Mouse (Mus musculus) right cerebral cortex, postnatal 36 days (tissue): ENCODE measurements around the gene Ly6g5c.
A peak's percentile ranks its signal among the peaks of the same experiment; 100 is the strongest.

Source experiments
- DNase-seq, 2 experiments: peaks; one replicate each; pipeline ENCODE4 v3.0.0; 2022; ENCODE audit warnings: low spot score in 2 of 2, mixed read lengths in 1 of 2

Ly6g5c gene

DNA sequence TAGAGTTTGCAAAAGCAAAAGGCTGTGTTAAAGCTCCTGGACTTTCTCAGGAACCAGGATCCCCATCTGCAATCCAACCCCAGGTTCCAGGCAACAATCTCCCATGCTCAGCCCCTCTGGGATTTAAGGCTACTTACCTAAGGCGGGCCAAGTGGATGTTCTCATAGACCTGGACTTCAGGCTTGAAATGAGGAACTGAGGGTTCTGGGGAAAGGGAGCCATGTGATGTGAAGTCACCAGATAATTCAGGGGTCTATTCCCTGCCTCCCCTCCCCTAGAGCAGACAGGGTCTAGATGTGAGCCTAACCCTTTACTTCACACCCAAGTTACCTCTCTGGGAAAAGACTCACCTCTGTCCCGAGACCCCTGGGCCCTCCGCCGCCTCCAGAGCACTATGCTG is 27.4 kb upstream of the Ly6g5c start:
- DNase-seq: no peak

DNA sequence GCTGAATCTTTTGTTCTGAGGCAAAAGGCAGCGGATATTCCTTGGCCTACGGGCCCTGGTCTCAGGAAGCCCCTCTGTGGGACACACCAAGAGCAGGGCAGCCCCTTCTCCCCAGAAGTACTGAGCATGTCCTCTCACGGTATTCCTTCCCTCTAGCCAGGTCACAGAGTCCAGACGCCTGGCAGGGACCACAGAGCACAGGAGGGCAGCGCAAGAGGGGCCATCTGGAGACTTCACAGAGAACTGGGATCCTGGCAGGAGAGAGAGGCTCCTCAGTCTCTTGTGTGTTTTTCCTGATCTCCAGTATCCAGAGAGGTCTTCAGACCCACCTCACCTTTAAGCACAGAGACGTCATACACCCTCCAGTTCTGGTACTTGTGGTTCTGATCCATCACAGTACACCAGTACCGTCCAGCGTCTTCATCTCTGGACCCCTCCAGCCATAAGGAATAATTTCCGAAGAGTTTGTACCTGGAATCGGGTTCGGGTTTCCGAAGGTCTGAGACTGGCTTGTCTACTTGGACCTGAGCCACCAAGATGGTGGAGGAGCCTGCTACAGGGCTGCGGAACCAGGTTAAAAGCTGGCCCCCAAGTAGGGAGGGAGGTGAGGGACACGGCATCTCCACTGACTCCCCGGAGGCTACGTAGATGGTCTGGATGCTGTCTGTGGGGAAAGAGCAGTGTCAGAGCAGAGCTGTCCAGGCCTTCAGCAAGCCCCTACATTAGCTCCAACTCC is 25.1 kb upstream of the Ly6g5c start:
- no peak for DNase-seq

GRCm38 (mm10) chr17:35083929-35084497 is 24.1 kb upstream of the Ly6g5c start:
- no peak for DNase-seq

DNA sequence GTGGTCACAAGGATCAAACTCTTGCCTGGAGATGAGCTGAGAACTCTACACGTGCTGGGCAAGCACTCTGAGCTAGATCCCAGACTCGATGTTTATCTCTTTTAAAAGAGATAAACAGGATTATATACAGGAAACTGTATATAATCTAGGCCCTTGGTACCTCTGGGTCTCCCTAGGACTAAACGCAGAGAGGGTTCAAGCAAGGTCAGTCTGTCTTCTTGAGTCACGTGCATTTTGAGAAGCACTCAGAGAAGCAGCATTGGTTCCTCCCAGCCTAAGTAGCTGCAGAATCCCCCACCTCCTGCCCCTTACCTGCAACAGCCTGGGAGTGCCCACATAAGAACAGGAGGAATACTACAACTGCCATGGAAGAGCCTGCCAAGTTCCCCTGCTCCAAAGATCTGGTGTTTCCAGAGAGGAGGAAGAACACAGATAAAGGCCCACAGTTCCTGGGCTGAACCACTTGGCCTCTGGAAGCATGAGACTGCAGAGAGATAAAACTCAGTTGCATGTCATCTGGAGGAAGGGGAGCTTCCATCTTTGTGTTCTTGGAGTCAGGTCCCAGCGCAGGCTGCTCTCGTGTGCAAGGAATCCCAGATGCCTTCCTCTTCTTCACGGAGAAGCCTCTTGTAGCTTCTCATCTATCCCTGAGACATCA is 22.7 kb upstream of the Ly6g5c start, which contains the start of gene Ly6g6f:
Gene Ly6g6f (minus strand): TSS at position 403 of the 658 bp plus-strand sequence.
- DNase-seq: no peak

GRCm38 (mm10) chr17:35088151-35088550 is 19.9 kb upstream of the Ly6g5c start:
- DNase-seq: no peak

DNA sequence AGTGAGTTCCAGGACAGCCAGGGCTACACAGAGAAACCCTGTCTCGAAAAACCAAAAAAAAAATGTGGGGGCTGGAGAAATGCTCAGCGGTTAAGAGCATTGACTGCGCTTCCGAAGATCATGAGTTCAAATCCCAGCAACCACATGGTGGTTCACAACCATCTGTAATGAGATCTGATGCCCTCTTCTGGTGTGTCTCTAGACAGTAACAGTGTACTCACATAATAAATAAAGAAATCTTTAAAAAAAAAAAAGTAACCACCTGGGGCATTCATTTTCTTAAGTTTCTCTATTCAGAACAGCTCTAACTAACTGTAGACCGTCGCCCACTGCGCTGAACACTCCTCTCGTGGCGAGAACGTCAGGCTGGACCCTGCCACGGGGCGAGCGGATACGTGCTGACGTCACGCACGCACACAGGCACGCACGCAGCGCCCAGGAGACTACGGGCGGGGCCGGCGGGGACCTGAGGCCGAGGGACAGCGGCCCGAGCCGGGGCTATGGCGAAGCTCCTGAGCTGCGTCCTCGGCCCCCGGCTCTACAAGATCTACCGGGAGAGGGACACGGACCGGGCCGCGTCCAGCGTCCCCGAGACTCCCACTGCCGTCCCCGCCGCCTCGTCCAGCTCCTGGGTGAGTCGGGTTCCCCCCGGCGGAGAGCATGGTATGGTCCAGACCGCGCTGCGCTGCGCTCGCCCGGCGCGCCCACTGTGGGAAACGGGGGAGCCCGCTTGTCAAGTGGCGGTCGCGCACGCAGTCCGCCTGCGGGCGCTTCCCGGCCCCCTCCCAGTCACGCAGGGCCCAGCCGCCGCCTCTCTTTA is 19.0 kb upstream of the Ly6g5c start, which contains the start of gene Abhd16a:
Gene Abhd16a (plus strand): TSS at position 439 of the 820 bp plus-strand sequence.
- DNase-seq: peak; percentile 92 to 93

DNA sequence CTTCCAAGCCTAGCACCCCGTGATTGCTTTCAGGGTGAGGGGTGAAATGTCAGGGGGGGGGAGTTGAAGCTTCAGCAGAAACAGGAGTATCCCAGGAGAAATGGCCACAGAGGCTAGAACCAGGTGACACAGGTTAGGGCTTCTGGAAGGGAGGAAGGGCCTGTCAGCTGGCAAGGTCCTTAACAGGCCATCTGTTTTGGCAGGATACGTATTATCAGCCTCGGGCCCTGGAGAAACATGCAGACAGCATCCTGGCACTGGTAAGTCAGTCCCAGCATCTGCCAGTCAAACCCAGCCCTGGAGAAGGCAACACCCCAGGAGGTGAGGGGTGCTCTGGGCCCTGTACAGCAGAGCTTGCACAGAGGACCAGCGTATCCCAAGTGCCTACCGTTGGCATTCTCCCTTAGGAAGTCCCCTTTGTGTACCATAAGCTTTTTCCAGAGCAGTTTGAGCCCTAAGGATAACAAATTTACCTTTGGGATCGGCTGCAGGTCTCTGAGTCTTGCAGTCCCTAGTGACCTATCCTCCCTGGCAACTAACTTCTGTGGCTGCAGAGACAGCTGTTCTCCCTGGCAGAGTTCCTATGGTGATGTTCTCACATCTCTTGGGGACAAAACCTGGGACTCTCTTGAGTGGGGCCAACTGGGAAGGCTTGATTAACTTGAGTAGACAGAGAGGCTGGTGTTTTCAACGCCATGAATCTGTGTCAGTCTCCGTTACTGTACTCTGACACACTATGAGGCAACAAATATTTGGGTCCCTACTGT is 17.7 kb upstream of the Ly6g5c start:
- no peak for DNase-seq

DNA sequence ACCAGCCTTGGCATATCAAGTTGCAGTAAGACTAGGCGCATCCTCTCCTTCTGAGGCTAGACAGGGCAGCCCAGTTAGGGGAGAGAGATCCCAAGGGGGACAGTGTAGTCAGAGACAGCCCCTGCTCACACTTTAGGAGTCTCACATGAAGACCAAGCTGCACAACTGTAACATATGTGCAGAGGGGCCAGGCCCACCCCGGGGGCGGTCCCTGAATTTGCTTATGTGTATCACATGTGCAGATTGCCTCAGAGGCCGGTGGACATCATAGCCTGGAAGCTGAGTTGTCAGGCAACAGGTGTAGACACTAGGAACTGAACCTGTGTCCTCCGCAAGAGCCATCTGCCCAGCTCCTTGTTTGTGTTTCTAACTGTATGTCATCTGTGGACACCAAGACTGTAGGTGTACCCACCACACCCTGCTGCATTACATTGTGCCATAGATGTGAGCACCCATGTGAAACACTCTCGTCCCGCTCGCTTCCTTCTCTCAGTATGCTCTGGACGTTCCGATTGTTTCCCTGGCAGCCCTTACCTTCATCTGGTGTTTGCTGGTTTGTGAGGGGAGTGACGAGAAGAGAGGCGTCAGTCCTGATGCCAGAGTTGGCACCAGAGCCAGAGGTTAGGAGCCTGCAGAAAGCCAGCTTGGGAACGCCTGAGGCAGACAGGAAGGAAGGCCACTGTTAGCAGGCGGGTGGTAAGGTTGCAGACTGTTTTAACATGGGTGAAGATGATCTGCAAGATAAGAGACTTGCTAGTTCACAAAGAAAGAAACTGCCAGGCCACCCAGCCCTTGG is 15.5 kb upstream of the Ly6g5c start:
- DNase-seq: no peak

DNA sequence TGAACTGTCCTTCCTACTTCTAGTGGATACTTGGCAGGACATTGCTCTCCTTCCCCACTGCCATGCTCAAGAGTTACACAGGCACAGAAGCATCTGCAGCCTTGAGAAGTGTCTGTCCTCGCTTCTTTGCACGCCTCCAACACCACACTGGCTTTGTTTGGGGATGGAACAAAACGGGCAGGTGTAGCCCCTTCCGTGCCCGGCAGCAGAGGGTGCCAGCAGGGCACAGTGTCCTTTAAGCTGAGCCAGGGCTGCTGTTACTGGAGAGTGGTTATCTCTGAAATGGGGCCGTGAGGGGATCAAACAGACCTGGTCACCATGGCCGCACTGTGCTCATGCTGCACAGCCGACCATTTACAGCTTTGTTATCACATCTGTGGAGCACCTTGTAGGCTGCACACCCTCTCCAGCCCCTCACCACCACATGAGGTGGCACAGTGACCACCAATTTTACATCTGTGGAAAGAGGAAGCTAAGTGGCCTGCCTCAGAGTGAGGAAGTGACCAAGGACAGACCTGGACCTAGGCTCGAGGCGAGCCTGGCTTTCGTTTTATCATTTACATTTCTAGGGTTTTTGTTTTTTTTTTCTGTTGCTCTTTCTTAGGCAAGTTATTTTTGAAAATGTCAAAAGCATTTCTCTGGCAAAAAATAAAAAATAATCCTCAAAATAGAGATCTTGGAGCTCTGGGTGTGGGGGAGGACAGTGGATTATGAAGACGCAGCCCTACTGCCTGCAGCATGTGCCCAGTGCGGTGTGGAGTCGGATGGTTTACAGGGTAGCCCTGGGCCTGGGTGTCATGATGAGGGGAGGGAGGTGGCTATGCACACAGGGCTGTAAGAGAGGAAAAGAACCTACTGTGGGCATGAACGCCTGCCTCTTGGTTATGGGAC is 13.4 kb upstream of the Ly6g5c start:
- DNase-seq: no peak

- DNase-seq: no peak
Observed at GRCm38 (mm10) chr17:35096597-35096996, 11.5 kb upstream of the Ly6g5c start.

DNA sequence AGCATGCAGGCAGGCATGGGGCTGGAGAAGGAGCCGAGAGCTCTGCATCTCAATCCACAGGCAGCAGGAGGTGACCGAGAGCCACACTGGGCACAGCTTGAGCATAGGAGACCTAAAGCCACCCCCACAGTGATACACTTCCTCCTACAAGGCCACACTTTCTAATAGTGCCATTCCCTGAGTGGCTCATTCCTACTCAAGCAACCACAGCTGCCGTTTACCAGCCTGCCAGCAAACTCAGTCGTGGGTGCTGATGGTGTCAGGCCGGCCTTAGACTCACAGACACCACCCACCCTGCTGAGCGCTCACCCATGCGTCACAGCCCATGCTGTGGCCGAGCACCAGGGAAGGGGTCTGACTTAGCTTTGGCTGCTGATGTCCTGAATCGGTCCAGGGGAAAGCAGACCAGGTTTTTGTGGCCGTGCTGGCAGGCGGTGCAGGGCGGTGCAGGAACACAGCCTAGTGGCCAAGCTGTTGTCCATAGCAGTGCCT is 10.9 kb upstream of the Ly6g5c start:
- peak; percentile 52 to 73 for DNase-seq

DNA sequence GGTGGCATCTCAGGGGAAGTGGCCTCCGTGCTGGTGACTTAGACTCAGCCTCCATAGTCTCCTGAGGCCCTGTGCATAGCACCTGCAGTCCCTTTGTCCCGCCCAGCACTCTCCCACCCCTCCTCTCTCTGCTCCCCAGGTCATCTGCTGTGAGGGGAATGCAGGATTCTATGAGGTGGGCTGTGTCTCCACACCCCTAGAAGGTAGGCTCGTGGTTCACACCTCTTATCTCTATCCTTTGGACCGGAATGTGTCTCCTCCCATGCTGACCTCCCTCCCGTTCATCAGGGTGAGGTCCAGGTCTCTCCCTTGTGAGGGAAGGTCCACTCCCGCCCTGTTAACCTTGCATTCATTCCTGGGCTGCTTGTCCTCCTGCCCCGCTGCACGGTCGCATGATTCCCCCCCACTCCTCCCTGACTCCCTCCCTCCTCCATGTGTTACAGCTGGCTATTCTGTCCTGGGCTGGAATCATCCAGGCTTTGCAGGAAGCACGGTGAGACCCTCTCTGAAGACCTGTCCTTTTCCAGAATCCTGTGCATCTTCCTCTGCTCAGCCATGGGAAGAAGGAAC is 7.8 kb upstream of the Ly6g5c start:
- DNase-seq: no peak

DNA sequence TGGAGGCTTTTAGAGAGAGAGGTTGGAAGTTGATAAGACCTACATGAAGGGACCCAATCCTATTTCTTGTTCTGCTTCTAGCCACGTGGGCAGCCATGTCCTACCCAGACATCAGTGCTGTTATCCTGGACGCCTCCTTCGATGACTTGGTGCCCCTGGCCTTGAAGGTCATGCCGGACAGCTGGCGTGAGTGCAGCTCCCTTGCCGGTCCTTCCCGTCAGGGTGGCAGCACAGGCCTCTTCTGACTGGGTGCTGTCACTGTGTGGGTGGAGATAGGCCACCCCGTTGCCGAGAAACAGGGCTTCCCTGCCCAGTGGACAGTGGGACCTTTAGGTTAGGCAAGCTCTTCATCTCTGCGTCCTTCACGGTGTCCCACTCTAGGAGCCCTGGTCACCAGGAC is 6.9 kb upstream of the Ly6g5c start:
- no peak for DNase-seq

DNA sequence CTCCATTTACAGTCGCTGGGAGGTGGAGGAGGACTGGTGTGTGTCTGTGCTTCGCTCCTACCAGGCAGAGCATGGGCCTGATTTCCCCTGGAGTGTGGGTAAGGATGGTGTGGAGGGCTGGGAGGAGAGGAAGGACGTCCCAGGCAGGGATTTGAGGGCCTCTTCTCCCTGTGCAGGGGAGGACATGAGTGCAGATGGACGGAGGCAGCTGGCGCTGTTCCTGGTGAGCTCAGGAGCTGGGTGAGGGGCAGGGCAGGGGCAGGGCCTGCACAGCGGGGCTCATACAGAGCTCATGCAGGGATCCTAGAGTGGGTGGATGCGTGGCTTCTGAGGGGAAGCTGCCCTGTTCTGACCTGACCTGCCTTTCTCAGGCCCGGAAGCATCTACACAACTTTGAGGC is 5.8 kb upstream of the Ly6g5c start:
- DNase-seq: no peak

DNA sequence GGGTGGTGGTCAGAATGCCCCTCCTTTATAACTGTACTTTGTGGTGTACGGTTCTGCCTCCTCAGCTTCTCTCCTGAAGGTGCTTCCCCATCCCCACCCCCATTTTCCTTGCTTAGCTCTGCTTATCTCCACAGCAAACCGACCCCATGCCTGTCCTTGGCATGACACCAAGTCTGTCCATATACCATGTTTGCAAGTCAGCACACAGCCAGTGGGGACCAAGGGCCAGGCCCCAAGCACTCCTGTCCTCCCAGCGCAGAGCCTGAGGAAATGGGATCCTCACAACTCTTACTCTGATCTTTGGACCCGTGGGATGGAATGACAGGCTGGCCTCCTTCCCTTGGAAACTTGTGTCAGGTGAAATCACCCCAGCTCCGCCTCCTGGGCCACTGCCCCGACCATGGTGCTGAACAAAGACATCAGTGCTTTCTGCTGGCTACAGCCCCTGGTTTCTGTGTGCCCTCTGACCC is 4.8 kb upstream of the Ly6g5c start:
- no peak for DNase-seq

DNA sequence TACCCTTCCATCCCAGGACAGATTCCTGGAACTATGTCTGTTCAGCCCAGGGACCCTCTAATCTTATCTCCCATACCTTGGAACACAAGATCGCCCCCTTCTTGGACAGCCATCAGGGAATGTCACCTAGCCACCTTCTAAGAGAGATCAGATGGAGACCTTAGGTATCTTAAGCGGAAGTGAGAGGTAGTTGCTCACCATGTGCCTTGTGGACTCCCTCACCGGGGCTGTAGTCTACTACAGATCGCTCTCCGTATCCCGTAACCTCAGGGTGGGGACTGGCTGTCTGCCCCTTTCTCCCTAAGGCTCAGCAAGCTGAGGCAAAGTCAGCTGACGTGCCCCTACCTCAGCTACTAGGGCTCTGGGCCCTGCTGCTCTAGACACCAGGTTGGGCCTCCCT is 4.0 kb upstream of the Ly6g5c start:
- DNase-seq: no peak

DNA sequence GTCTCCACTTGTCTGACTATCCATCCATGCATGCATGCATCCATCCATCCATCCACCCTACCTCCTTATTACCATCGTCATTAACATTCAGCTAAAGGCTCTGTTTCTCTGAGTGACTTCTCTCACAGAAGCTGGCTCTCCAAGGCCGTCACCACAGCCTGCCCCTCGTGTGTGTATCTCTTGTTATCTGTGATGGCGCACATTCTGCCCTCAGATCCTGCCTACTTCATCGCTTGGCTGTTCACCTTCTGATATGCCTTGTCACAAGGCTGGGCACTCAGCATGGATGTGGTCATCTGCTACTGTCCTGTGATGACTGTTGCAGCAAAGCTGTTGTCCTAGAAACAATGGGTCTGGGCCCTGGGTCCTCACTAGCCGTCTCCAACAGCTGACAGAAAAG is 3.3 kb upstream of the Ly6g5c start:
- DNase-seq: no peak

DNA sequence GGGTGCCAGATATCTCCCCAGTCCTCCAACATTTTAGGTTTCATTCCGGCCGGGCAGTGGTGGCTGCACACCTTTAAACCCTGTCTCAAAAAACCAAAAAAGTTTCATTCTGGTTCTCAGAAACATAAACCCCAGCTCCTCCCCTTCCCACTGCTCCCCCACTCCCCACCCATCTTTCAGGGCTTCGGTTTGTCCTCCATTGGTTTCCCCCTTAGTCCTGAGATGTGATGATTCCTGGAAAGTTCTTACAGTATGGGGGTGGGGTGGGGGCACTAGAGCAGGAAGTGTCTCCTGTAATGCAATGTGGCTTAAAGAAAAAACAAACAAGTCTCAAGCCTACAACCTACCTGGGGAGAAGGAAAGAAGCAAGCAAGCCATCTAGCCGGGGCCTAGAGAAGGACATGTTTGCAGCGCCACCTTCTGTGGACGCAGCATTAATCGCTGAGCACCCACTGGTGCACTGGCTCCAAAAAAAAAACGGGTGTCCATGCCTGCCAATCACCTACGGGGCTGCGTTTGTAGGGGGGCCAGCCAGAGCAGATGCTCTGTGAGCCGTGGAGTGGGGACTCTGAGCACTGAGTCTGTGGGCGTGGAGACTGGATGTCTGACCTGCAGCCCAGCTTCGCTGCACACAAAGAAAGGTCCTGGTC is 2.2 kb upstream of the Ly6g5c start:
- no peak for DNase-seq
